Mouse (Mus musculus) brain, embryonic 18.5 days (tissue): Measurements from ENCODE around the gene Tjp2.
"Not testable (repeated sequence)": the region's sequence is repeated elsewhere in the genome, so short reads cannot be mapped to it uniquely, and the experiment has no call there.

Experiments
- DNase-seq: peaks from one replicate; pipeline ENCODE4 v3.0.0-alpha.2; 2012; ENCODE audit warnings: low read depth, low spot score

Tjp2 gene

GRCm38 (mm10) chr19:24221455-24221854 lies 3.4 kb downstream of the Tjp2 start:
- no peak for DNase-seq

- DNase-seq, result no peak
These were observed 3.9 kb downstream of the Tjp2 start for GRCm38 (mm10) chr19:24220795-24221445.

- DNase-seq, result no peak
These were observed 5.8 kb downstream of the Tjp2 start for GRCm38 (mm10) chr19:24219011-24219410.

- DNase-seq, result no peak
These were observed 6.5 kb downstream of the Tjp2 start for GRCm38 (mm10) chr19:24218291-24218690.

GRCm38 (mm10) chr19:24217851-24218250 lies 7.0 kb downstream of the Tjp2 start:
- DNase-seq, result no peak

- DNase-seq, result no peak
These were observed 8.1 kb downstream of the Tjp2 start for GRCm38 (mm10) chr19:24216771-24217170.

- DNase-seq, result no peak
These were observed 9.9 kb downstream of the Tjp2 start for GRCm38 (mm10) chr19:24214939-24215338.

GRCm38 (mm10) chr19:24213299-24213698 lies 11.5 kb downstream of the Tjp2 start:
- DNase-seq, result no peak

- no peak for DNase-seq
These were observed 12.1 kb downstream of the Tjp2 start for GRCm38 (mm10) chr19:24212552-24213249.

GRCm38 (mm10) chr19:24211168-24211567 lies 13.7 kb downstream of the Tjp2 start:
- DNase-seq, result no peak

- no peak for DNase-seq
These were observed 15.3 kb downstream of the Tjp2 start for GRCm38 (mm10) chr19:24209516-24209915.

- DNase-seq, result no peak
These were observed 16.9 kb downstream of the Tjp2 start for GRCm38 (mm10) chr19:24207967-24208366.

- DNase-seq, result no peak
These were observed 19.8 kb downstream of the Tjp2 start for GRCm38 (mm10) chr19:24205001-24205400.

GRCm38 (mm10) chr19:24201848-24202247 lies 23.0 kb downstream of the Tjp2 start:
- DNase-seq, result no peak

- DNase-seq, result no peak
These were observed 24.3 kb downstream of the Tjp2 start for GRCm38 (mm10) chr19:24200566-24200965.

- no peak for DNase-seq
These were observed 26.0 kb downstream of the Tjp2 start for GRCm38 (mm10) chr19:24198676-24199303.

GRCm38 (mm10) chr19:24197338-24197737 lies 27.5 kb downstream of the Tjp2 start:
- no peak for DNase-seq

GRCm38 (mm10) chr19:24195224-24195623 lies 29.6 kb downstream of the Tjp2 start:
- no peak for DNase-seq

GRCm38 (mm10) chr19:24194216-24194615 lies 30.6 kb downstream of the Tjp2 start:
- no peak for DNase-seq

- no peak for DNase-seq
These were observed 31.9 kb downstream of the Tjp2 start for GRCm38 (mm10) chr19:24192946-24193345.

- DNase-seq, result no peak
These were observed 37.0 kb downstream of the Tjp2 start for GRCm38 (mm10) chr19:24187791-24188190.

GRCm38 (mm10) chr19:24187358-24187757 lies 37.5 kb downstream of the Tjp2 start:
- not testable (repeated sequence) for DNase-seq

- no peak for DNase-seq
These were observed 41.1 kb downstream of the Tjp2 start for GRCm38 (mm10) chr19:24183680-24184235.
